Mouse (Mus musculus): ENCODE measurements around the gene Rims3. TPM values are rescaled to one million over a fixed set of nuclear protein-coding genes. Genes with fewer than 3 reads are reported as not detected.

Rims3 gene
- polyA plus RNA-seq, 1 experiment from 2014 or later, result 0.51 TPM

- H3K9ac ChIP-seq, result no peak overlapping the region
- ATAC-seq (ENCODE audit: extremely low read depth, insufficient number of reproducible peaks, low FRiP score, low TSS enrichment), result no peak
- H3K4me3 ChIP-seq, result no peak overlapping the region
- WGBS, result 66% methylated on average over 4 of the region's 4 CpGs
- H3K36me3 ChIP-seq, result no peaks in the 10 kb centered on the region; the same call in 1 of the 2 replicates
- H3K27ac ChIP-seq (replicated peaks), result no peak overlapping the region
- H3K4me1 ChIP-seq, result no peaks in the 10 kb centered on the region
- H3K27me3 ChIP-seq (replicated peaks), result peaks cover 13% of the 10 kb centered on the region; the same call in 1 of the 2 replicates
- H3K4me2 ChIP-seq, result no peak overlapping the region
- no peaks in the 10 kb centered on the region for H3K9me3 ChIP-seq
Measured at GRCm38 (mm10) chr4:120914501-120914900, 59.9 kb downstream of the Rims3 start.

GRCm38 (mm10) chr4:120921461-120921860 is 66.8 kb downstream of the Rims3 start:
- Histone ChIP-seq H3K36me3 (peaks cover 32% of the 10 kb centered on the region), H3K4me1 (peaks cover 12% of the 10 kb centered on the region), H3K9me3 (no peaks in the 10 kb centered on the region), H3K27me3 (replicated peaks) (no peaks in the 10 kb centered on the region), H3K4me2 (no peak overlapping the region), H3K9ac (no peak overlapping the region), H3K27ac (replicated peaks) (no peak overlapping the region), H3K4me3 (no peak overlapping the region)
- 93% methylated on average over 8 of the region's 8 CpGs for WGBS
- ATAC-seq (ENCODE audit: extremely low read depth, insufficient number of reproducible peaks, low FRiP score, low TSS enrichment), result no peak

GRCm38 (mm10) chr4:120924554-120925299 is 70.1 kb downstream of the Rims3 start, which contains the start of gene Exo5:
TSS of gene Exo5 (minus strand) at chr4:120925017.
- H3K9ac ChIP-seq, result peak within 1 kb of the TSS; percentile 86
- WGBS, result under 1% methylated on average over 33 of the region's 33 CpGs
- no peaks in the 10 kb centered on the region for H3K27me3 ChIP-seq (replicated peaks)
- no peaks in the 10 kb centered on the region for H3K9me3 ChIP-seq
- ATAC-seq (ENCODE audit: extremely low read depth, insufficient number of reproducible peaks, low FRiP score, low TSS enrichment), result peak; percentile 87
- H3K36me3 ChIP-seq, result peaks cover 32% of the 10 kb centered on the region
- H3K4me3 ChIP-seq, result peak within 1 kb of the TSS; percentile 71
- peak within 1 kb of the TSS; percentile 85 for H3K4me2 ChIP-seq
- peaks cover 12% of the 10 kb centered on the region for H3K4me1 ChIP-seq
- peak within 1 kb of the TSS; percentile 87 for H3K27ac ChIP-seq (replicated peaks)

- Histone ChIP-seq H3K27me3 (replicated peaks) (no peaks in the 10 kb centered on the region), H3K4me3 (peak overlapping the region; percentile 71), H3K4me2 (peak overlapping the region; percentile 85), H3K36me3 (peaks cover 28% of the 10 kb centered on the region), H3K9me3 (peaks cover 3% of the 10 kb centered on the region; the same call in 1 of the 2 replicates), H3K27ac (replicated peaks) (peak overlapping the region; percentile 87), H3K9ac (peak overlapping the region; percentile 86), H3K4me1 (peaks cover 12% of the 10 kb centered on the region)
- WGBS, result 14% methylated on average over 3 of the region's 3 CpGs
- ATAC-seq (ENCODE audit: extremely low read depth, insufficient number of reproducible peaks, low FRiP score, low TSS enrichment), result no peak; the same call in 1 of the 2 replicates
Measured at GRCm38 (mm10) chr4:120925386-120925785, 70.8 kb downstream of the Rims3 start.

GRCm38 (mm10) chr4:120928686-120929085 is 74.1 kb downstream of the Rims3 start:
- Histone ChIP-seq H3K4me2 (no peak overlapping the region), H3K9ac (no peak overlapping the region), H3K27me3 (replicated peaks) (no peaks in the 10 kb centered on the region), H3K36me3 (peaks cover 32% of the 10 kb centered on the region), H3K4me3 (no peak overlapping the region), H3K27ac (replicated peaks) (no peak overlapping the region), H3K4me1 (peaks cover 12% of the 10 kb centered on the region), H3K9me3 (peaks cover 16% of the 10 kb centered on the region; the same call in 1 of the 2 replicates)
- WGBS, result 75% methylated on average over 3 of the region's 3 CpGs
- no peak for ATAC-seq (ENCODE audit: extremely low read depth, insufficient number of reproducible peaks, low FRiP score, low TSS enrichment)

GRCm38 (mm10) chr4:120930736-120931135 is 76.1 kb downstream of the Rims3 start:
- Histone ChIP-seq H3K4me3 (no peak overlapping the region), H3K27me3 (replicated peaks) (no peaks in the 10 kb centered on the region), H3K36me3 (peaks cover 51% of the 10 kb centered on the region), H3K4me1 (no peaks in the 10 kb centered on the region), H3K4me2 (no peak overlapping the region), H3K9me3 (peaks cover 16% of the 10 kb centered on the region; the same call in 1 of the 2 replicates), H3K9ac (no peak overlapping the region), H3K27ac (replicated peaks) (no peak overlapping the region)
- WGBS, result 91% methylated on average over 18 of the region's 18 CpGs
- no peak for ATAC-seq (ENCODE audit: extremely low read depth, insufficient number of reproducible peaks, low FRiP score, low TSS enrichment)

- WGBS, result 70% methylated on average over 3 of the region's 3 CpGs
- Histone ChIP-seq H3K36me3 (peaks cover 51% of the 10 kb centered on the region), H3K27me3 (replicated peaks) (no peaks in the 10 kb centered on the region)
Measured at GRCm38 (mm10) chr4:120935006-120935405, 80.4 kb downstream of the Rims3 start.

More at GRCm38 (mm10) chr4:120935006-120935405, 80.4 kb downstream of the Rims3 start:
- H3K4me2 ChIP-seq, result no peak overlapping the region
- H3K9me3 ChIP-seq, result peaks cover 16% of the 10 kb centered on the region; the same call in 1 of the 2 replicates
- H3K9ac ChIP-seq, result no peak overlapping the region
- H3K4me3 ChIP-seq, result no peak overlapping the region
- no peak overlapping the region for H3K27ac ChIP-seq (replicated peaks)
- H3K4me1 ChIP-seq, result no peaks in the 10 kb centered on the region
- ATAC-seq (ENCODE audit: extremely low read depth, insufficient number of reproducible peaks, low FRiP score, low TSS enrichment), result no peak

Small RNAs within 50 kb of the gene (microRNA-seq; reads per million reads assigned to microRNA genes)
- not detected for gene Gm23936

Other genes starting within 250 kb of the Rims3 start
- 21.8 and 23.7 TPM in 2 replicates for gene Cited4, start 188.2 kb upstream of the Rims3 start, polyA plus RNA-seq (2015; fragmentation: Nextera tagmentation; extraction: Ambion mirVana)
- gene Kcnq4, start 106.2 kb upstream of the Rims3 start, polyA plus RNA-seq (2015; fragmentation: Nextera tagmentation; extraction: Ambion mirVana), result 0.45 and 0.83 TPM in 2 replicates
- 95.8 and 97.4 TPM in 2 replicates for gene Nfyc, start 23.2 kb upstream of the Rims3 start, polyA plus RNA-seq (2015; fragmentation: Nextera tagmentation; extraction: Ambion mirVana)
- 10.4 and 11.9 TPM in 2 replicates for gene Exo5, start 70.2 kb downstream of the Rims3 start, polyA plus RNA-seq (2015; fragmentation: Nextera tagmentation; extraction: Ambion mirVana)
- gene Zfp69, start 96.9 kb downstream of the Rims3 start, polyA plus RNA-seq (2015; fragmentation: Nextera tagmentation; extraction: Ambion mirVana), result 13.7 and 13.8 TPM in 2 replicates
- gene Smap2, start 162.4 kb downstream of the Rims3 start, polyA plus RNA-seq (2015; fragmentation: Nextera tagmentation; extraction: Ambion mirVana), result 11.5 and 12.3 TPM in 2 replicates
- 7.9 and 8.4 TPM in 2 replicates for gene Col9a2, start 184.6 kb downstream of the Rims3 start, polyA plus RNA-seq (2015; fragmentation: Nextera tagmentation; extraction: Ambion mirVana)
- gene Zmpste24, start 243.4 kb downstream of the Rims3 start, polyA plus RNA-seq (2015; fragmentation: Nextera tagmentation; extraction: Ambion mirVana), result 22.2 and 22.6 TPM in 2 replicates